Mouse (Mus musculus): ENCODE data around the gene Cpsf4l.

The Cpsf4l gene

DNA sequence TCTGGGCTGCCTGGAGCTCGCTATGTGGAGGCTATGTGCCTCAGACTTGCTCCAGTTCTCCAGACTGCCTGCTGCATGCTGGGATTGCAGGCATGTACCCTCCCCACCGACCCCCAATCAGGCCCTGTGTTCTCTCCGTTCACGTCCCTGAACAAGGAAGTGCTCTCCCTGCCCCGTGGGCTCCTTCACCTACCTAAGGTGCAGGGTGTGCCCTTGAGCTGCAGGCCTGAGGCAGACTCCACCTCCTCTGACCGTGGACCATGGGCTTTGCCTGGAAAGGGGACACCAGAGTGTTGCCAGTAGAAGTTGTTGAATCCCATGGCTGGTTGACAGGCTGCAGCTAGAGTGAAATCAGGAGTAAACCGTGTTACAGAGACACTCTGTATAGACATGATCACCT is 10.2 kb downstream of the Cpsf4l start:
- no peak for DNase-seq (ENCODE audit: low spot score)

DNA sequence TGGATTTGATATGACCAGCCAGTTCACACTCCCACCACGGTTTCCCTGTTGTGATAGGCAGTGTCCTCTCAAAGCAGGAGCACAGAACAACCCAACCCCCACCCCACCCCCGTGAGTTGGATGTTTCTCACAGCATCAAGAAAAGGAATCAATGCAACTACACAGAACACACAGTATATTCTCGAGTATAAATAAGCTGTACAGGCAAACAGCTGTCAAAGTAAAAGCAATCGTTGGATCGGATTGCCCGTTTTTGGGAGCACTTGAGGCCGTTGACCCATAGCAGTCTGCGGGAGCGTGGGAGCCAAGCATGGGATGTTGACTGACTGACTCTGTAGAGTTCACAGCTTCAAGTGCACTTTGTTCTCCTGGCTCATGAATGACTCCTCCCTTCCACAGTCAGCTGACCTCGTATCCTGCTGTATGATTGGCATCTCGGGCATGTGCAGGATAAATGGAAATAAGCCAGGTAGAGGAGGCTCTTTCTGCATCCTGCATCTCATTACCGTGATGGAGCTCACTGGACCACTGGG is 11.7 kb downstream of the Cpsf4l start:
- peak; percentile 38 for DNase-seq (ENCODE audit: low spot score)

DNA sequence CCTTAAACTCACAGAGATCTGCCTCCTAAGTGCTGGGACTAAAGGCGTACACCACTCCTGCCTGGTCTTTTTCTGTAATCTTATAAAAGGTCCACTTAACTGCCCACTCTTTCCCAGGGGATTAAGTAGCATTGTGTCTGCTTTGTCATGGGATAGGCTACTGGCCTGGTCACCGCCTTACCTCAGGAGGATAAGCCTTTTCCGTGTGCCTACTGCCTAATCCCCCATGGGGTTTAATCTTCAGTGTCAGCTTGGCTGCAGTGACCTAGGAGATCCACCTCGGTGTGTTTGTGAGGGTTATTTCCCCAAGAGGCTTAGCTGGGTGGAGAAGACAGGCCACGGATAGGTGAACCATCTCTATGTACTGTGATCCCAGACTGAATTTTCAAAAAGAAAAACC is 12.2 kb downstream of the Cpsf4l start:
- DNase-seq (ENCODE audit: low spot score), result no peak

DNA sequence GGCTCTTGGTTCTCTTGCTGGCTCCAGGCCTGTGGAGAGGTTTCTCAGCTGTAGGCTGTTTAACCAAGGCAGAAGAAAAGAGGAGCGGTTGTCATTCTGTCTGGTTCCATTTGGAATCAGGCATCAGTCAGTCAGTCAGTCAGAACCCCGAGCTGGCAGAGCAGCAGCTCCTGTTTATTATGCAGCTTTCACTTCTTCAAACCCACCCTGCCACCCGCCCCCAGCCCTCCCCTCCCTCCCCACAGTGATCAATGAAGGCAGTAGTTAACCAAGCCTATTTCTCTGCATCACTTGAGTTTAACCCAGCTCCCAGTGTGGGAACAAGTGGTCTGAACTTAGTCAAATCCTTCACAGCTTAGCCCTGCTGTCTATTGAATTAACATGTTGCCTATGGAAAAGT is 18.0 kb downstream of the Cpsf4l start:
- DNase-seq (ENCODE audit: low spot score), result no peak

DNA sequence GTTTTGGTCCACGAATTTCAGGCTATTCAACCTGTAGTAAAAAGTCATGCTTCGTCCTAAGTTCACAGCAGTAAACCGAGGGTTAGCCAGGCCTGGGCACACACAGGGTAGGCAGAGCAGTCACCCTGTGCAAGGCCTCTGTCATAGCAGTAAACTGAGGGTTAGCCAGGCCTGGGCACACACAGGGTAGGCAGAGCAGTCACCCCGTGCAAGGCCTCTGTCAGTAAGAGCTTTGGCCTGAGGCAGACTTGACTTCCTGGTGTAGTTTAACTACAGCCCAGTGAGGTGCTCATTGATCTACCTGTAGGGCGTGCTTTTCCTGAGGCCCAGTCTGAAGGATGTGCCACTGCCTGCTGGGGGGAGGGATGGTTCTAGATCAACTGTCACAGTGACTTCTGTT is 18.5 kb downstream of the Cpsf4l start:
- no peak for DNase-seq (ENCODE audit: low spot score)

DNA sequence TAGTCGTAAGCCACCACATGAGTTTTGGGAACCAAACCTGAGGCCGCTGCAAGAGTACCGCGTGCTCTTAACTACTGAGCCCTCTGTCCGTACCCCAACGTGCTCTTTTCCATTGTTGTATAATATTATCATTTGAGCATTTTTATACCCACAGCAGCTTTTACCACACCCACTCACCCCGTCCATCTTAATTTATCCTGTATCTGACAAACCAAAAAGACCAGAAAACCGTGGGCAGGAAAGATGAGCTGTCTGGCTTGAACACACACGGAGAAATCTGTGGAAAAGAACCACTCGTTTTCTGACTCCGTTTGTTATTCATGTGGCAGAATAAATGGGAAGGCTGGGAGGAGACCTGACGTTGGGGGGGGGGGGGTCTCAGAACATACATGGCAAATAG is 19.3 kb downstream of the Cpsf4l start:
- DNase-seq (ENCODE audit: low spot score), result no peak

DNA sequence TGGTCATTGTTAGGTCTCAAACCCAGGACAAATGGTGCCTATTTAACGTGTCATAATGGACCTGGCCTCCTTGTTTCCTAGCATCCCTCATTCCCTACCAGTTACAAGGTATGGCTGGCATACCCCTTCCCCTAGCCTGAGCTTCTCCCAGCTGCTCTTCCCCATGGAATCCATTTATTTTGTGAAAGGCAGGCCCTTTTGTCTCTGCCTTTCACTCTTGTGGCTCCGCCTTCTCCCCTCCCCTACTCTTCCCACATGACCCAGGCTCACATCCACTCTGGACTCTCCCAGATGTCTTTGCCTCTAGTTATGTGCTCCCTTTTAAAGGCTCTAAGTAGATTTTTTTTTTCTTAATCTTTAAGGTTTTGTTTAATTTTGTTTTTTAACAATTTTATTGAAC is 22.8 kb downstream of the Cpsf4l start:
- no peak for DNase-seq (ENCODE audit: low spot score)

DNA sequence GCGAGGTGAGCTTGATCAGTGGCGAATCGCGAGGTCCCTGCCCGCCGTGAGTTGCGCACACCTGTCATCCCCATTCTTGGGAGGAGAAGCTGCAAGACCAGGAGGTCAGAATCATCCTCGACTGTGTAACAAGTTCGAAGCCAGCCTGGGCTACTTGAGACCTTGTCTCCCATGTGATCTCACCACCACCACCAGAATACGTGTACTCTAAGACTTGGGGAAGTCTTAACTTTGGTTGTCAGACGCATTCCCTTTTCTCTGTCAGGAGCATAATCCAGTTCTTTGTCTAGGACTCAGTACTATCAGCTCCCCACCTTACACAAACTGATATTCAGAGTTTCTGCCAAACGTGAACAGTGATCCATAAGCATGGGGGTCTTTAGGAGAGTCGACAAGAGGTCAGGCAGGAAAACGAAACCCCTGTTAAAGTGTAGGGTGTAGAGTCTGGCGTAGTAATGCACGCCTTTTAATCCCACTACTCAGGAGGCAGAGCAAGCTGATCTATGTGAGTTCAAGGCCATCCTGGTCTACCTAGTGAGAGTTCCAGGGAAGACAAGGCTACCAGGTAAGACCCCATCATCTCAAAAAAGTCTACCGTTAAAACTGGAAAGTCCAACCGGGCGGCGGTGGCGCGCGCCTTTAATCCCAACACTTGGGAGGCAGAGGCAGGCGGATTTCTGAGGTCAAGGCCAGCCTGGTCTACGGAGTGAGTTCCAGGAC is 24.9 kb downstream of the Cpsf4l start:
- no peak for DNase-seq (ENCODE audit: low spot score)

DNA sequence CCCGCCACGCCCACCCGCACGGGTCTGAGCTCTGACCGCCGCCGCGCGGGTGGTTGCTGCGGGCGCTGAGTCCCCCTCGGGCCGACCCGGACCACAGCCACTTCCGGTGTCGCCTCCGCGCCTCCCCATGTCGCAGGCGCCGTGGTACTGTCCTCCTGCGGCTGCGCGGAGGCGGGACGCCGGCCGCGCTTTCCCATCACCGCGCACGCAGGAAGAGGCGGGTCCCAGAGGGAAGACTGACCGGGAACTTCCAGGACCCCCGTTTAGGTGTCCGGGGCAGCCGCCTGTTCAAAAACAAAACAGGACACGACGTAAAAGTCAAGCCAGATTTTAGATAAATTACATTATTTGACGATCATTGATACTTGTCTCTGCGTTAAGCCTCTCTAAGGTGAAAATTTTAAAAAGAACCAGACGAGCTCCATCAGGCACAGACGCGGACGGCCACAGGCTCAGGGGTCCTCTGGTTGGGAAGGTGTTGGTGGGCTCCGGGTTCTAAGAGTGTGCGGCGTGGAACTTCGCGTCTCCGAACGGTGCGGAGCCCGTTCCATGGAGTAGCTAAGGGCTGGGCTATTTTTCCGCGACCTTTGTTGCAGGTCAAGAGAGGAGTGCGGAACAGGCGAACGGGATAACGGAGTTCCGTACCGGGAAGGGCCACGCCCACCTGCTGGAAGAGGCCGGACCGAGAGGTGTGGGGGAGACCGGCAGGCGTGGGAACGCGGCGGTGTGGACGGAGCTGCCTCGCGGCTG is 25.7 kb downstream of the Cpsf4l start, which contains the start of the genes Fam104a and D11Wsu47e:
Fam104a (minus strand) TSS at position 199 of the 750 bp plus-strand sequence.
D11Wsu47e (plus strand) TSS at position 456 of the 750 bp plus-strand sequence.
- peak; percentile 96 for DNase-seq (ENCODE audit: low spot score)

DNA sequence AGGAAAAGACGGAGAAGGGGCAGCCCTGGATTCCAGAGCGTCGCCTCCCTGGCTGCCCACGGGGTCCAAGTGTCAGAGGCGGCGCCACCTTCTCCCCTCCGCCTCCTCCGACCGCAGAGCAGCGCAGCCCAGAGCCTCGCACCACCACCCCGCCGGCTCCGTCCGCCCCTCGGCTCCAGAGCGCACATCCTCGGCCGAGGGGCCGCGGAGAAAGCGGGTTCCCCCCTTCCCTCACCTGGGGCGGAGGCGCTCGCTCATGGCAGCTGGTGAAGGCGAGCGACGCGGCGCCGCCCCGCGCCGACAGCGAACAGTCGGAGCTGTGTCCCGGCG is 26.2 kb downstream of the Cpsf4l start:
- DNase-seq (ENCODE audit: low spot score), result no peak

DNA sequence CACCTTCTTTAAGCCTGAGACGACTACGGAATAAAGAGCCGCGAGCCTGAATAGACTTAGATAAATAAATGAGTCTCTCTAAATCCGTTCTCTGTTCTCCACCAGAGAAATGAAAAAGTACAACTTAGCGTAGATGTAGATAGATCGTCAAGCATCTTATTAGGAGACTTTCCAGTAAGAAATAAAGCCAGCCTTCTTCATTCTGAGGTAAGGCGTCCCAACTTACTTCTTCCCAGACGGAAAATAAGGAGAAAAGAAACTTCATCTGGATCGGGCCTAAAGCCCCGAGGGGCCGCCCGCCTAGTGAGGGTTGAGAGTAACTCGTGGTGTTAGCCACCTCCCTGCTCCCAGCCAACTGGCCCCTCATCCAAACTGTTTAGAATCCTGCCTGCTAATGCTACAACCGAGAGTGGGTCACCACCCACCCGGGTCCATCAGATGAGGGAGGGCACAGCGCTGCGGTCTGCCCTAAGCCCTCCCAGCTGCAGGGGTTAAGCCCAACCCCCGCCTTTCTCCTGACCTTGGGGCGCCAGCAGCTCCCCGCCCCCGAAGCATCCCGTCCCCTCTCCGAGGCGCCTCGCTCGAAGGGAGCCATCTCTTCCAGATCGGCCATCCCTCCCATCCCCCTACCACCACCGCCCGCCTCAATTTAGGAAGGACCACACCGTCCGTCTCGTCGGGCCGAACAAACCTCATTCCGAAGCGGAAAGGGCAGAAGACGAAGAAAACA is 26.8 kb downstream of the Cpsf4l start:
- peak; percentile 80 for DNase-seq (ENCODE audit: low spot score)

DNA sequence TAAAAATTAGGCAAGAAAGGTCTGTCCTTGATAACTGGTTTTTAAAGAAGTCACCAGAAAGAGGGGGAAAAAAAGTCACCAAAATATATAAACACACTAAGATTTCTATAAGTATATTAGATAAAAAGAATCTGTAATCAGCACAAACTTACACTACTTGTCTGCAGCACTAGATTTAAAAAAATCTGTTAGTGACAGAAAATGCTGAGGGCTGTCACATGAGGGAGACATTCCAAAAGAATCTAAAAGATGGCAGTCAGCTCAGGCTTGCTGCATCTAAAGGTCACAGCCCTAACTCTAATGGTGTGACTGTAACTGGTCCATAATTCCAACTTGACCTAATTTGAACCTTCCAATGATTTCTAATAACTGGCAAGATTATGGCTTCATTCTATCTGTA is 27.8 kb downstream of the Cpsf4l start:
- DNase-seq (ENCODE audit: low spot score), result no peak

DNA sequence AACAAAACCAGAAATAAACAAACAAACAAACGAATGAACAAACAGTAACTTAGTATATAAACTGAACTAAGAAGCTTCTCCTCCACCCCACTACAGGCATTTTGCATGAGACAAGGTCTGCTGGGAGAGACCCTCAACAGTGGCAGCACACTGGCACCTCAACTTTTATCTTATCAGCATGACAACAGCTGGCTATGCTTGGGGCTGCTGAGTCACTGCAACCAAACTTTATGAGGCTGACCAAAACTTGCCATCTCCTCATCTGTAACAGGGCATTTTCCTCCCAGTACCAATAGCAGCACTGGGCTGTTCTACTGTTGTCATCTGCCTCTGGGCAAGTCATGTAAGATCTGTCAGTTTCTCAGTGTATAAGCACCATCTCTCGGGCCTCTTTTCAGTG is 28.9 kb downstream of the Cpsf4l start:
- no peak for DNase-seq (ENCODE audit: low spot score)

DNA sequence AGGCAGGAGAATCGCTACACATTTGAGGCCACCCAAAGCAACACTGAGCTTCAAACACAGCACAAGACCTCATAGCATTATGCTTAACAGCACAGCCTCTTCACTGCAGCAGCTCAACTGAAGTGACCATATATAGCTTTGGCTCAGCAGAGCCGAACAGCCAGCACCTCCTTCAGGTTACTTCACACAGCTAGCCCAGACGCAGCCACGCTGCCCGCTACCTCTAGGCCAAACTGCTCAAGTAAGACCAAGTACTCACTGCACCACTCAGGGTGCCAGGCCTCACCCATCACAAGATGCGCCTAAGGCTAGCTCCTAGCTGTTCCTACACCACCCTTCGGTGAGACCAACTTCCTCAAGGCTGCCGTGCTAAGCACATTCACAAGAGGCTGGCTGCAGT is 31.4 kb downstream of the Cpsf4l start:
- DNase-seq (ENCODE audit: low spot score), result no peak

DNA sequence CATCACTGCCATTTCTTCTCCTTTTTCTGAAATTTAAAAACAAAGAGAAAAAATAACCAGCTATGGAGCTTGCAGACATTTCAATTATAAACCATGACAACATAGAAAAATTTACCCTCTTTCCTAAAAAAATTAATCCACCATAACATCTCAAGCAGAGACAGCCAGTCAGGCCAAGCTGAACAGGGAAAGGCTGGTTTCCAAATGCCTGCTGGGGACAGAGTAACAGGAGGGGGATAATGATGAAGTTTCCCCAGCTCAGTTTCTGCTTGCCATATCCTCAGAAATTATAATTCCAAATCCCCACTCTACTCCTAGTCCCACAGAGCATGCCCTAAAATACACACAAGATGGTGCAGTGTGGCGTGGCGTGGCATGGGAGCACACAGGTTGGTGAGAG is 32.4 kb downstream of the Cpsf4l start:
- no peak for DNase-seq (ENCODE audit: low spot score)

DNA sequence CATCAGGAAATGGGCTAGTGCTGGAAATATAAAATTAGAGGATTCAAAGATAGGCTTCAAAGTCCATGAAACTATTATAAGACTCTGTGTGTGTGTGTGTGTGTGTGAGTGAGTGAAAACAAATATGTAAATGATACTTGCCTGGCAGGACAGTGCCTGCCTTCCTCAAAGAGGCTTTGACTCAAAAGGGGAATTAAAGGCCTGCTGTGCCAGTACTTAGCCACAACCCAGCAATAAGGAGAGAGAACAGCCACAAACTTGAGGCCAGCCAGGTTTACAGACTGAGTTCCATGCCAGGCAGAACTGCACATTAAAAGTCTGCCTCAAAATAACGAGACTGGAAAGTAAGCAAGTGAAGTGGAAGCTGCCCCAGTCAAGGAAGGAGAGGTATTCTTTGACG is 33.0 kb downstream of the Cpsf4l start:
- DNase-seq (ENCODE audit: low spot score), result no peak

DNA sequence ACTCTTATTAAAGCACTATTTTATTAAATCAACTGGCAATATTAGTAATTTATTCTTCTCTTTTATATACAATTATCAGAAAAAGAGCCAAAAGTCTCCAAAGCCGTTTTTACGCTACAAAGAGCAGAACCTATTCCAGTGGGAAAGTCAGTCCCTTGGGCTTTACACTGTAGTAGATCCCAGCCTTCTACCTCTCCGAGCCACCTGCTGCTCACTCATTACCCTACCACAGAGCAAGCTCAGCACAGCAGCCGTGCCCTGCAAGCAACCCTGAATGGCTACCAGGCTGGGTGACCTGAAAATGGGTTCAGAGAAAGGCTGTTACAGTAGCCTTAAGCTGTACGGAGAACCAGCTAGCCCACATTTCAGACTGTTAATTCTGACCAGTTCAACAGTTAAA is 35.2 kb downstream of the Cpsf4l start:
- no peak for DNase-seq (ENCODE audit: low spot score)

DNA sequence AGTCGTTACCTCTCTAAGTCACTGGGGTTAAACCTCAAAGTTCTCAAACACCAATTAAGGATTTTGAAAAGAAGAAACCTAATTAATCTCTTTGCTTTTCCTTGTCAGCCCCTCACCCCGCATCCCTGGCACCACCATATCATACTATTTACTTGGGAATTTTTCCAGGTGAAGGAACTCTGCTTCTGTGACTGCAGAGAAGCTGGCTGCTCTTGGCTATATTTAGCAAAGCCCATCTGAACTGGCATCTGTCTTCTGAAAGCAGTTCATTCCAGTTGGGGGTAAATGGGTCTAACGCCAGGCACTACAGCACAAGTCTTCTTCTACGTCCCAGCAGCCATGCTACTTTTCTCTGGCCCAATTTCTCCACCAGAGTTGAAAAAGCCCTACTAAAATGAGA is 36.2 kb downstream of the Cpsf4l start:
- no peak for DNase-seq (ENCODE audit: low spot score)

DNA sequence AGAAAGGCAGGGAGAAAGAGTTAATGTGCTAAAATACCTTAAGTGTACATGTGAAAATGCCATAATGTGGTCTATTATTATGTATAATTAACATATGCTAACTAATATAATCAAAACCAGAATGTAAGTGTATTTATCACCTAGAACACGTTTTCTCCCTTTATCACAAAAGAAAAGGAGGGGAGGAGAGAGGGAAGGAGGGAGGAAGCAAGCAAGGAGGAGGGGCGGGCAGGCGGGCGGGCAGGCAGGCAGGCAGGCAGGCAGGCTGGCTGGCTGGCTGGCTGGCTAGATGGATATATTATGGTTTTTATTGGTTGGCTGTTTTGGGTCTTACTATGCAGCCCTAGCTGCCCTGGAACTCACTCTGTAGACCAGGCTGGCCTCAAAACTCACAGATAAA is 40.1 kb downstream of the Cpsf4l start:
- DNase-seq (ENCODE audit: low spot score), result no peak

DNA sequence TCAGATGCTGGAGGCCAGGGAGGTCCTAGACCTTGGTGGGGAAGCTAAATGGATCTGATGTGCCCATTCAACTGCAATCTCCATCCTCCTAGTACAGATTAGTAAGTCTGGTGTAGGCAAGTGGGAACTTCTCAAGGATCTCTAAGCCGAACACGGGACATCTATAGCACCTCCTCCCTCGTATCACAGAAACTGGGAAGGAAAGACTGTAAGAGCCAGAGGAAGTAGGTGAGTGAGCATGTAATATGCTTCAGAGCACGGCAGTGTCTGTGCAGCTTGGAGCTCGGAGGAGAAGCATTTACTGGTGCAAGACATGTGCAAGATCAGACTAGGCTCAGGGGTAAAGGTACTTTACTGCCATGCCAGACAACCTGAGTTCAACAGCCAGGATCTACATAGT is 41.0 kb downstream of the Cpsf4l start:
- no peak for DNase-seq (ENCODE audit: low spot score)

DNA sequence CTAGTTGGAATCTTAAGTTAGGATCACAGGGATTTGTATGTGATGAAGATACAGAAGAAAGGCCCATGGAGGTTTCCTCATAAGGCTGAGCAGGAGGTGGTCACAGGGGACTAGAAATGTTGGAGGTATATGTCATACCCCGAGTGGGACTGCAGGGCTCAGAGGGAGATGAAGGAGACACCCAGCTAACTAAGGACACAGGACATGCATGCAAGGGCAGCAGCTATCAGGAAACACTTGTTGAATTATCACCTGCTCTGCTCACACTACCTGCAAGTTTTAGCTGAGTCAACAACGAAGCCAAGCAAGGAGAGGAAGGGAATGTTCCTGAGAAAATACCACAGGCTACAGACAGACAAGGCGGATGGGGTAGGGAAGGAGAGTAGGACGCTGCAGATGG is 42.1 kb downstream of the Cpsf4l start:
- peak; percentile 31 for DNase-seq (ENCODE audit: low spot score)

DNA sequence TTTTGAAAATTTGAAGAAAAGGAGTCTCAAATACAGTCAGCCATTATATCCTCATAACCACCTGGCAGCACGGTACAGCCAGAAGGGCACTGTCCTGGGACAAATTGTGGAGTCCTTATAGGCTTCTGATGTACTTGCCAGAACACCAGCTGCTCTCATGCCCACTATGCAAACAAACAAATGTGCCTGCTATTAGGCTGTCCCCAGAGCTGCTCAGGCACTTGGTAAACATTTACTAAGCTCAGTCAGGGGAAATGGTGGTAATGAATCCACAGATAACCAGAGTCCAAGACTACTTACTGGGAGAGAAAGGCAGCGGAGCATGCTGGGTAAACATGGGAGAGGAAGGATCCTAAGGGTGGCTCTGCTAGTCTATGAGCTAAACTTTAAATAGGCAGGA is 42.7 kb downstream of the Cpsf4l start:
- peak; percentile 71 for DNase-seq (ENCODE audit: low spot score)

DNA sequence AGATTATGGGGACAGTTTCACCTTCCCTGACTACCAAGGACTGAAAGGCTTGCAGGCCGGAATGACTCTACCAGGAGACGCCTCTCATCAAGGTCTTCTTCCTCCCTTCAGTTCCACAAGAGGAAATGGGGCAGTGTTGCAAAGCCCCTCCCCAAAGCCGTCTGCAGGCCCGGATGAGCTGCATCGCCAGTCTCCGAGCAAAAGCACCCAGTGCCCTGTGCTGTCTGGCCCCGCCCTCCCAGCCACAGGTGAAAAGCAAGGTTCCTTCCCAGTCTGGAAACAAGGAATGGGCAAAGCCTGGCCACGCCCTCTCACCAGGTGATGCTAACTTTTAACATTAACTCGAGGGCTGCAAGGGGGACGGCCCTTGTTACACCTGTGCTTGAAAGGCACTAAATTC is 43.2 kb downstream of the Cpsf4l start:
- peak; percentile 49 for DNase-seq (ENCODE audit: low spot score)

Measured in yolk sac, embryonic 10.5 days (tissue).